ENCODE assay signal across 8 mouse cellular contexts in genomic region chr7:128591345-128592084, GRCm38 (mm10). TPM values are rescaled to one million over a fixed set of nuclear protein-coding genes. Genes with fewer than 3 reads are reported as not detected.
DNase-seq lines count a peak whose midpoint lies in the region; ATAC-seq lines count a peak whose summit lies in the region.

No protein-coding gene starts in this region.

- H3K36me3 ChIP-seq in forebrain, embryonic 14.5 days (ENCODE audit: control insufficient read depth, insufficient read depth, low read length): no peaks in the 10 kb centered on the region
- H3K36me3 ChIP-seq in intestine, embryonic 16.5 days (ENCODE audit: control insufficient read depth, insufficient read depth, low read length): no peaks in the 10 kb centered on the region
- no peaks in the 10 kb centered on the region for H3K36me3 ChIP-seq in midbrain, embryonic 10.5 days

- H3K4me2 ChIP-seq in forebrain, embryonic 14.5 days (ENCODE audit: low read length): no peak overlapping the region
- H3K4me2 ChIP-seq in intestine, embryonic 16.5 days (ENCODE audit: low read depth, low read length): no peak overlapping the region

- no peaks in the 10 kb centered on the region for H3K27me3 ChIP-seq in forebrain, embryonic 14.5 days (replicated peaks; ENCODE audit: control insufficient read depth, insufficient read depth, low read length)
- no peaks in the 10 kb centered on the region for H3K27me3 ChIP-seq in intestine, embryonic 16.5 days (replicated peaks; ENCODE audit: control insufficient read depth, insufficient read depth, low read length)
- no peaks in the 10 kb centered on the region for H3K27me3 ChIP-seq in midbrain, embryonic 10.5 days (ENCODE audit: low read depth, poor library complexity, severe bottlenecking)

- H3K9ac ChIP-seq in forebrain, embryonic 14.5 days (ENCODE audit: low read length): no peak overlapping the region
- H3K9ac ChIP-seq in intestine, embryonic 16.5 days (ENCODE audit: low read depth, low read length): no peak overlapping the region

- DNase-seq in ovary, adult 18-20 months (ENCODE audit: low spot score): peak; percentile 52
- no peak for DNase-seq in ovary, postnatal 36 days (ENCODE audit: low spot score)
- DNase-seq in forebrain, embryonic 14.5 days (ENCODE audit: low spot score): peak; percentile 59
- peak; percentile 60 for DNase-seq in midbrain, embryonic 10.5 days (ENCODE audit: low spot score)
- DNase-seq in urinary bladder, postnatal 25 days (ENCODE audit: low spot score): no peak
- no peak for DNase-seq in B cell, adult 2 months
- no peak for DNase-seq in adrenal gland, postnatal 25 days

- peak overlapping the region; percentile 53; the same call in 1 of the 2 replicates for H3K27ac ChIP-seq in forebrain, embryonic 14.5 days (ENCODE audit: low read depth, low read length)
- 0 out of 2 replicates have a peak overlapping the region, but pooled peaks have one; percentile 10 for H3K27ac ChIP-seq in intestine, embryonic 16.5 days (ENCODE audit: low read length)
- H3K27ac ChIP-seq in midbrain, embryonic 10.5 days (replicated peaks): peak overlapping the region; percentile 83

- 16% methylated on average over 9 of the region's 9 CpGs for WGBS in forebrain, embryonic 14.5 days
- WGBS in intestine, embryonic 16.5 days: 16% methylated on average over 9 of the region's 9 CpGs
- 3% methylated on average over 9 of the region's 9 CpGs for whole genome bisulfite sequencing in midbrain, embryonic 10.5 days

- H3K4me3 ChIP-seq in forebrain, embryonic 14.5 days (ENCODE audit: low read depth, low read length): no peak overlapping the region
- no peak overlapping the region for H3K4me3 ChIP-seq in intestine, embryonic 16.5 days (ENCODE audit: low read length)
- peak overlapping the region; percentile 44; the same call in 1 of the 2 replicates for H3K4me3 ChIP-seq in midbrain, embryonic 10.5 days

- no peaks in the 10 kb centered on the region for H3K9me3 ChIP-seq in forebrain, embryonic 14.5 days (replicated peaks; ENCODE audit: control insufficient read depth, low read length)
- H3K9me3 ChIP-seq in intestine, embryonic 16.5 days (ENCODE audit: control insufficient read depth, low read length): no peaks in the 10 kb centered on the region
- H3K9me3 ChIP-seq in midbrain, embryonic 10.5 days (replicated peaks): peaks cover under 1% of the 10 kb centered on the region; the same call in 1 of the 2 replicates

- ATAC-seq in forebrain, embryonic 14.5 days: peak; percentile 34; the same call in 1 of the 2 replicates
- no peak for ATAC-seq in intestine, embryonic 16.5 days

- H3K4me1 ChIP-seq in forebrain, embryonic 14.5 days (ENCODE audit: control insufficient read depth, insufficient read depth, low read length): peaks cover 6% of the 10 kb centered on the region
- H3K4me1 ChIP-seq in intestine, embryonic 16.5 days (ENCODE audit: control insufficient read depth, insufficient read depth, low read length): peaks cover 8% of the 10 kb centered on the region; the same call in 1 of the 2 replicates
- peaks cover 34% of the 10 kb centered on the region for H3K4me1 ChIP-seq in midbrain, embryonic 10.5 days

RNA-seq across cellular contexts. Expression of gene Inpp5f, which starts 19.6 kb away (rescaled TPM):
- polyA plus RNA-seq in forebrain, embryonic 14.5 days (2014; fragmentation: Nextera tagmentation; extraction: Ambion mirVana): 257 and 314 TPM in 2 replicates
- 12.0 and 12.6 TPM in 2 replicates for polyA plus RNA-seq in intestine, embryonic 16.5 days (2015; fragmentation: Nextera tagmentation; extraction: Ambion mirVana)
- 45.2 and 70.8 TPM in 2 replicates for polyA plus RNA-seq in midbrain, embryonic 10.5 days (2016; fragmentation: Nextera tagmentation; extraction: Ambion mirVana)
- total RNA-seq in adrenal gland, postnatal 25 days (2021): 28.8 and 31.4 TPM in 2 replicates

Comparison
In these comparisons a context has a peak if more than half of its experiments do, and no peak if none do; other contexts are left out.
1. DNase-seq: peak in ovary, adult 18-20 months (single experiment), forebrain, embryonic 14.5 days (single experiment) and midbrain, embryonic 10.5 days (single experiment); none in ovary, postnatal 36 days (single experiment), urinary bladder, postnatal 25 days (single experiment), B cell, adult 2 months (0 of 2) and adrenal gland, postnatal 25 days (single experiment).
2. H3K27ac ChIP-seq: peak in every context shown above with its lines; median percentile 83 in midbrain, embryonic 10.5 days; 53 in forebrain, embryonic 14.5 days; 10 in intestine, embryonic 16.5 days.